In the genomic region with DNA sequence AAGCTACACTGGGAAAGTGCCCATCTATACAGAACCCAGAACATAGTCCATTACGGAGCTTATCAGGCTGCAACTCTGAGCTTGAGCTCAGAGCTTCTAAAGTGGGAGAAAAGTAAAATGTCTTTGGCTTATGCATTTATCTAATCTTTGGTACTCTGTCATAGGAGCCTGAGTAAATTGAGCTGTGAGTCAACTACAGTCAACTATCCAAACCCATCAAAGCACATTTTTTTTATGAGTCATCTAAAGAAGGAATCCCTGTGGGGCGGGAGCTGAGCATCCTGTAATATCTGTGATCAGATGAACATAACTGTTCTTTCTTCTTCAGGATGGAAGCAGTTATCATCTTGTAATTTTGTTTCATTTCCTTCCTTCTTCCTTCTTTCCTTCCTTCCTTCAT, we compare ENCODE assay signal across 15 mouse cellular contexts.
"Had no signal": no experiment of that assay in that cellular context is flagged by ENCODE, and none has a peak within 500 bp of the region (broad histone marks: within the 10 kb centered on the region; RNA-seq: fewer than 3 reads in every experiment).

No protein-coding gene starts in this region.

- H3K4me1 ChIP-seq: lung, embryonic 15.5 days; midbrain, embryonic 10.5 days; midbrain, embryonic 12.5 days; neural tube, embryonic 12.5 days had no signal

- H3K36me3 ChIP-seq: lung, embryonic 15.5 days; midbrain, embryonic 10.5 days; midbrain, embryonic 12.5 days; neural tube, embryonic 12.5 days had no signal

- H3K4me3 ChIP-seq: lung, embryonic 15.5 days; midbrain, embryonic 10.5 days; midbrain, embryonic 12.5 days; neural tube, embryonic 12.5 days had no signal

- H3K27me3 ChIP-seq: lung, embryonic 15.5 days; midbrain, embryonic 12.5 days; neural tube, embryonic 12.5 days had no signal

- H3K27ac ChIP-seq: lung, embryonic 15.5 days; macrophage; midbrain, embryonic 10.5 days; midbrain, embryonic 12.5 days; neural tube, embryonic 12.5 days had no signal

- DNase-seq: lung, adult 2 months; lung, postnatal 14 days; lung, postnatal 36 days; midbrain, embryonic 14.5 days; right cerebral cortex, postnatal 14 days; thymus, adult 18-20 months; thymus, postnatal 14 days; thymus, postnatal 36 days had no signal

- ATAC-seq: lung, postnatal 0 days; midbrain, embryonic 16.5 days had no signal
